Mouse (Mus musculus) B cell, adult 62 days (primary cell): ENCODE data around the gene Sf3a3. TPM values are rescaled to one million over a fixed set of nuclear protein-coding genes. Genes with fewer than 3 reads are reported as not detected.

ENCODE experiments used
- total RNA-seq: library from RNA; stranded (reverse); gene quantifications from 4 replicates; pipeline ENCODE4 v1.2.4, GENCODE M21; 2023

The Sf3a3 gene
- 47.0 to 62.9 TPM (median 54.7 TPM) in 4 replicates for total RNA-seq

DNA sequence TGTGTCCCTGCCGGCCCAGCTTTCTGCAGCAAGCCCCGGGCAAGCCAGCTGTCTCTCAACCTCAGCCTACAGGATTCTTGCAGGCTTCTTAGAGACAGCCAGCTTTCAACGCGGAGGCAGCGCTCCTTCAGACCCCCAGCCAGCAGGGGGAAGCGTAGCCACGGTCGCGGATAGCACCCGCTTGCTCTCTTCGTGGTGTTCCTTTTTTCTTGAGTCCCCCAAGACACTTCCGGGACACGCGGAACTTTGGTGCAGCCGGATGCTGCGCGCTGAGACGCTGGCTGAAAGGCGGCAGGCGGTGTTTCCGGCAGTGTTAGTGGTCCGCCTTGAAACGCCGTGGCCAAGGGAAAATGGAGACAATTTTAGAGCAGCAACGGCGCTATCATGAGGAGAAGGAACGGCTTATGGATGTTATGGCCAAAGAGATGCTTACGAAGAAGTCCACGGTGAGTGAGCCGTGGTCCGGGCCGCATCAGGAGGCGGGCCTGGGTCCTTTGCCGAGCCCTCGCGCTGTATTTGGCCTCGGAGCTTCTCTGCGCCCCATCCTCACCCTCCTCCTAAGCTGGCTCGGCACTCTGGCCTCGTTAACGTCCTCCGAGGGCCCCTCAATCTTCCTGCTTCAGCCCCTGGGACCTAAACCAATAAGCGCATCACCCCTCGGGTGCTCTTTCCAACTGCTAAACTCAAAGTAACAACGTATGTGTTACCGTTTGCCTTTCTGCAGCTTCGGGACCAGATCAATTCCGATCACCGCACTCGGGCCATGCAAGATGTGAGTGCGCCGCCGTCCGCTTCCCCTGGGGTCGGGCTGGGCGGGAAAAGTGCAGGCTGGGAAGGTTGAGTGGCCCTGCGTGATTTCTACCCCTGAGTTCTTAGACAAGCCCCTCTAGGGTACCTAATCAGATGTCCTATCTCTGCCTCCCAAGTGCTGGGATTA is at the start of gene Sf3a3:
TSS of gene Sf3a3 (plus strand) at position 232 of the 937 bp plus-strand sequence.

DNA sequence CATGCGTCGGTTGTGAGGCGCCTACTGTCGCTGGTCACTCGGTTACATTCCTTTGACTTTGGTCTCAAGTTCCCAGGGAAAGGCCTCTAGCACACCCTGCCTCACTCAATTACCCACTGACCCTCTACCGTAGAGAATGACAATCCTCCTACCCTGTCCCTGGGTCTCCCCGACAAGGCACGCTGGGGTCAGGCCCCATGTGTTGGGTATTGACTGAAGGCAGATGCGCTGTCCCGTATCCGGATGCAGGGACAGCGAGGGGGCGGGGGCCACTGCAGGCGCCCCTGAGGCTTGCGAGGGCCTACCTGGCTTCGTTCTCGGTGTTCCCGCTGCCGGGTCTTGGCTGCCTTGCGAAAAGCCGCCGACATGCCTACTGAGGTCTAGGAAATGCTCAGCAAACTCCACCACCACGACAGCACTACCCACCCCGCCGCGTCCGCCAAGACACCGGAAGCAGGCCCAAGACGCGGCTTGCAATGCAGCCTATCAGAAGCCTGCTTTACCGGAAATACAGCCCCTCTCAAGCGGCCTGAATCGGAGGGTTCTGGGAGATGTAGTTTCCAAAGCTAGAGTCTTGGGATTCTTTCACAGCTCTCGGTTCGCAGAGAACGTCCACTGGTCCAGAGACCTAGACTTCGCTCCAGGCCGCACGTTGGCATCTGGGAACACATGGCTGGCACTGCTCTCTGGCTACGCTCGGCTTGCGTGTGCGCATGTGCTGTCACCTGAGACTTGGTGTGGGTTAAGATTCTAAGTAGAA is 21.3 kb upstream of the Sf3a3 start, which contains the start of gene Utp11:
TSS of gene Utp11 (minus strand) at position 466 of the 760 bp plus-strand sequence.

DNA sequence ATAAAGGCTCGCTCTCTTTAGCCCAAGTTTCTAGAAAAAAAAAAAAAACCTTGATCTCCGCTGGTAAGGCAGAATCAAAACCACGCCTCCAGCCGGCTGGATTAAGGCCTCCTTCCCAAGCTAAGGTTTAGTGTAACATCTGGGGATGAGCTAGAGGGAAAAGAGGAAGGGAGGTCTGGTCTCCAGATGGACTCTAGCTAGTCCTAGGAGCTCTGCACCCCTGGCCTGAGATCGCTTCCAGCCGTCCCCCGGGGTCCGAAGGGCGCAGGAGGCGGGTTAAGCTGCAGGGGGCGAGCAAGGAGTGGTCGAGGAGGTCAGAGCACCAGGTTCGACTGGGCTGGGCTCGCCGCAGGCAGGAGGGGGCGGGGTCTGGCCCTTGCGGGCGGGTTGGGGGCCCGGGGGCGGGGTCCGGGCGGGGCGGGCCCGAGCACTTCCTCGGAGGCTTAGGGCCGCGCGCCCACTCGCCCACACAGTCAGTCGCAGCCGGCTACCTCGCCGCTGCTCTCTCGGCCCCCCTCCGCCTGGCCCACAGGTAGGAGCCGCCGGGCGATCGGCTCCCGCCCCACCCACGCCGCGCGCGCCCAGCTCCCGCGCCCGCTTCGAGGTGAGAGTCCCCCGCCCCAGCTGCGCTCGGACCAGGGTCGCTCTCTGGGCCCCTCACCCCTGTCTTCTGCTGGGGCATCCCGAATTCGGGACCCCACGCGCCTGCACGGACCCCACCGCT is 14.2 kb upstream of the Sf3a3 start, which contains the start of gene Fhl3:
TSS of gene Fhl3 (plus strand) at position 454 of the 724 bp plus-strand sequence.

DNA sequence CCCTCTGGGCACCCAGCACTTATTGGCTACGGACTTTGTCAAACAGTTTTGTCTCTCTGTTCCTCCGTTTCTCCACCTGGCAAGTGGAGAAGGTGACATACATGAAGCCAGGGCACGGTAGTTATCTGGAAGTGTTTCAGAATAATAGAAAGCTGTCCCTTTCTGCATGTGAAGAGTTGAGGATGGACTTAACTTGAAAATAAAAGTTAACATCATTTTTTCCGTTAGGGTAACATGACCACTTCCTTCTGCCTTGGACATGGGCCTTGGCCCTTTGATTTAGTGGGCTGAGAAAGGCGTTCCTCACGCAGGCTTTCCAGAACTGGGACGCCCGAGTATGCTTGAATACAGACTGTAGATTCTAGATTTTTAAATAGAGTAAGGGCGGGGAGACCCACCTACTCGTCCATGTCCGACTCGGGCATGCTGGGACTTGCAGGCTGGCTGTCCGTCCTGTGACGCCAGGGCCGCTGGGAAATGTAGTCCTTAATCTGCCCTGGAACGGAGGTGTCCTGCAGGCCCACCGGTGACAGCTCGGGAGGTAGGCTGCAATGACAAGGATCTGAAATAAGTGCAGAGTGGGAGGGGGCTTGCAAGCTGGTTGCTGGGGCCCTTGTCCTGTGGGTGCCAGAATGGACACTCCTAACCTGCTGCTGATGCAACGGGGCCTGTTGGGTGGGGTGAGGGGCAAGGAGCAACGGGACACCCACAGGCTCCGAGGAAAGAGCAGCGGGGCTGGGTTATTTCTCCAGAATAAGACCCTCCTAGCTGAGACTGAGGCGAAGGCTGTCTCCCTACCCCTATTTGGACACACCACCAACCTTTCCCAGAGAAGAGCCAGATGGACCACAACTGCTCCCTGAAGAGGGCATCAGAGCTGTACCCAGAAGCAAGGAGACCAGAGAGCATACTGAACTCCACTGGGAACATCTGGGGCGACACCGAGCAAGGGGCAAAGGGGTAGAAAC is 27.1 kb downstream of the Sf3a3 start, which contains the start of gene Inpp5b:
TSS of gene Inpp5b (plus strand) at position 475 of the 968 bp plus-strand sequence.

Other genes with a start within 250 kb of the Sf3a3 start
- not detected in 4 replicates for gene 3100002H09Rik, start 104.0 kb upstream of the Sf3a3 start, total RNA-seq
- gene Pou3f1, start 58.0 kb upstream of the Sf3a3 start, total RNA-seq: not detected in 4 replicates
- gene Utp11, start 21.2 kb upstream of the Sf3a3 start, total RNA-seq: 19.1 to 21.9 TPM (median 21.0 TPM) in 4 replicates
- 11.4 to 13.3 TPM (median 12.5 TPM) in 4 replicates for gene Fhl3, start 14.1 kb upstream of the Sf3a3 start, total RNA-seq
- 33.1 to 47.4 TPM (median 40.8 TPM) in 4 replicates for gene Inpp5b, start 27.1 kb downstream of the Sf3a3 start, total RNA-seq
- 35.5 to 42.3 TPM (median 40.0 TPM) in 4 replicates for gene Mtf1, start 87.3 kb downstream of the Sf3a3 start, total RNA-seq
- gene Yrdc, start 135.9 kb downstream of the Sf3a3 start, total RNA-seq: 101 to 124 TPM (median 115 TPM) in 4 replicates
- gene 1110065P20Rik, start 136.4 kb downstream of the Sf3a3 start, total RNA-seq: 9.6 to 14.4 TPM (median 12.3 TPM) in 4 replicates
- 0.33 to 0.78 TPM (median 0.47 TPM) in 4 replicates for gene Maneal, start 147.4 kb downstream of the Sf3a3 start, total RNA-seq
- not detected in 4 replicates for gene Epha10, start 166.1 kb downstream of the Sf3a3 start, total RNA-seq
- 14.6 to 19.8 TPM (median 17.3 TPM) in 4 replicates for gene 9930104L06Rik, start 222.3 kb downstream of the Sf3a3 start, total RNA-seq
- gene Cdca8, start 224.5 kb downstream of the Sf3a3 start, total RNA-seq: 2.8 to 3.5 TPM (median 3.0 TPM) in 4 replicates